Mouse (Mus musculus): Measurements from ENCODE around the gene Ms4a4d. TPM values are rescaled to one million over a fixed set of nuclear protein-coding genes. Genes with fewer than 3 reads are reported as not detected.
"Not testable (repeated sequence)": the region's sequence is repeated elsewhere in the genome, so short reads cannot be mapped to it uniquely, and the experiment has no call there.

Ms4a4d gene
- polyA plus RNA-seq, 1 experiment, result 0.08 TPM

- Histone ChIP-seq H3K36me3 (ENCODE audit: control insufficient read depth, insufficient read depth) (no peaks in the 10 kb centered on the region), H3K4me3 (no peak within 1 kb of the TSS), H3K27me3 (ENCODE audit: control insufficient read depth, insufficient read depth, insufficient read length) (no peaks in the 10 kb centered on the region), H3K79me2 (ENCODE audit: control insufficient read depth, insufficient read depth) (no peaks in the 10 kb centered on the region), H3ac (ENCODE audit: control insufficient read depth, insufficient read length) (no peak within 1 kb of the TSS), H3K4me2 (ENCODE audit: low read depth) (no peak within 1 kb of the TSS)
- TF ChIP-seq MYOD1 (IDR thresholded peaks at IDR 0.05; ENCODE audit: control insufficient read depth in 1 of 3, insufficient read length in 2 of 3, low read depth in 2 of 3), result no peak
- no peak for TF ChIP-seq TCF3 (IDR thresholded peaks at IDR 0.05; ENCODE audit: insufficient read length, low read depth)
- no peak for TF ChIP-seq SRF (IDR thresholded peaks at IDR 0.05; ENCODE audit: control insufficient read depth, insufficient read length, low read depth)
- TF ChIP-seq TCF12 (IDR thresholded peaks at IDR 0.05; ENCODE audit: insufficient read depth, poor library complexity, severe bottlenecking), result no peak
- TF ChIP-seq REST (IDR thresholded peaks at IDR 0.05; ENCODE audit: insufficient read depth, insufficient read length), result no peak
- no peak for TF ChIP-seq MAX (IDR thresholded peaks at IDR 0.05; ENCODE audit: low read depth)
- no peak for TF ChIP-seq CEBPB (IDR thresholded peaks at IDR 0.05; ENCODE audit: insufficient read depth, poor library complexity, severe bottlenecking)
- no peak for TF ChIP-seq POLR2A (IDR thresholded peaks at IDR 0.05; ENCODE audit: insufficient read length, low read depth)
Measured at GRCm38 (mm10) chr19:11516246-11516645, 20.4 kb upstream of the Ms4a4d start, which contains the start of gene Ms4a6b. Ms4a6b (plus strand) TSS chr19:11516512.

- H3K4me2 ChIP-seq (ENCODE audit: low read depth), result no peak overlapping the region
- TF ChIP-seq MYOD1 (IDR thresholded peaks at IDR 0.05; ENCODE audit: control insufficient read depth in 1 of 3, insufficient read length in 2 of 3, low read depth in 2 of 3), result no peak
- TF ChIP-seq USF1 (IDR thresholded peaks at IDR 0.05; ENCODE audit: low read depth), result no peak
- no peak for TF ChIP-seq CEBPB (IDR thresholded peaks at IDR 0.05; ENCODE audit: insufficient read depth, poor library complexity, severe bottlenecking)
- TF ChIP-seq POLR2AphosphoS2 (IDR thresholded peaks at IDR 0.05; ENCODE audit: insufficient read length, low read depth), result no peak
- TF ChIP-seq POLR2A (IDR thresholded peaks at IDR 0.05; ENCODE audit: insufficient read length, low read depth), result no peak
- TF ChIP-seq TCF12 (IDR thresholded peaks at IDR 0.05; ENCODE audit: insufficient read depth, poor library complexity, severe bottlenecking), result no peak
- no peak for TF ChIP-seq MYOG (IDR thresholded peaks at IDR 0.05; ENCODE audit: control insufficient read depth in 1 of 3, insufficient read depth in 1 of 3, insufficient read length in 2 of 3, low read depth in 2 of 3)
- TF ChIP-seq TCF3 (IDR thresholded peaks at IDR 0.05; ENCODE audit: insufficient read length, low read depth), result no peak
- no peak for TF ChIP-seq E2F4 (IDR thresholded peaks at IDR 0.05; ENCODE audit: insufficient read depth)
- TF ChIP-seq REST (IDR thresholded peaks at IDR 0.05; ENCODE audit: insufficient read depth, insufficient read length), result no peak
- no peak for TF ChIP-seq SRF (IDR thresholded peaks at IDR 0.05; ENCODE audit: control insufficient read depth, insufficient read length, low read depth)
- TF ChIP-seq MAX (IDR thresholded peaks at IDR 0.05; ENCODE audit: low read depth), result no peak
- no peaks in the 10 kb centered on the region for H3K79me2 ChIP-seq (ENCODE audit: control insufficient read depth, insufficient read depth)
- no peak overlapping the region for H3ac ChIP-seq (ENCODE audit: control insufficient read depth, insufficient read length)
- H3K4me3 ChIP-seq, result no peak overlapping the region
- no peaks in the 10 kb centered on the region for H3K27me3 ChIP-seq (ENCODE audit: control insufficient read depth, insufficient read depth, insufficient read length)
- H3K36me3 ChIP-seq (ENCODE audit: control insufficient read depth, insufficient read depth), result no peaks in the 10 kb centered on the region
Measured at GRCm38 (mm10) chr19:11516845-11517244, 19.8 kb upstream of the Ms4a4d start.

GRCm38 (mm10) chr19:11517373-11517772, 19.2 kb upstream of the Ms4a4d start:
- not testable (repeated sequence) for H3K4me3 ChIP-seq; H3K27me3 ChIP-seq (ENCODE audit: control insufficient read depth, insufficient read depth, insufficient read length); H3K4me2 ChIP-seq (ENCODE audit: low read depth); H3K79me2 ChIP-seq (ENCODE audit: control insufficient read depth, insufficient read depth); H3K36me3 ChIP-seq (ENCODE audit: control insufficient read depth, insufficient read depth); H3ac ChIP-seq (ENCODE audit: control insufficient read depth, insufficient read length)

- H3K4me3 ChIP-seq; H3K4me2 ChIP-seq (ENCODE audit: low read depth); H3K79me2 ChIP-seq (ENCODE audit: control insufficient read depth, insufficient read depth): not testable (repeated sequence)
Measured at GRCm38 (mm10) chr19:11518356-11518755, 18.2 kb upstream of the Ms4a4d start.

GRCm38 (mm10) chr19:11520146-11520545, 16.5 kb upstream of the Ms4a4d start:
- no peaks in the 10 kb centered on the region for H3K36me3 ChIP-seq (ENCODE audit: control insufficient read depth, insufficient read depth)
- no peak overlapping the region for H3K4me3 ChIP-seq
- H3K79me2 ChIP-seq (ENCODE audit: control insufficient read depth, insufficient read depth), result no peaks in the 10 kb centered on the region
- no peak overlapping the region for H3K4me2 ChIP-seq (ENCODE audit: low read depth)
- TF ChIP-seq MYOD1 (IDR thresholded peaks at IDR 0.05; ENCODE audit: control insufficient read depth in 1 of 3, insufficient read length in 2 of 3, low read depth in 2 of 3) (no peak), TCF12 (IDR thresholded peaks at IDR 0.05; ENCODE audit: insufficient read depth, poor library complexity, severe bottlenecking) (no peak), MAX (IDR thresholded peaks at IDR 0.05; ENCODE audit: low read depth) (no peak), REST (IDR thresholded peaks at IDR 0.05; ENCODE audit: insufficient read depth, insufficient read length) (no peak), E2F4 (IDR thresholded peaks at IDR 0.05; ENCODE audit: insufficient read depth) (no peak), USF1 (IDR thresholded peaks at IDR 0.05; ENCODE audit: low read depth) (no peak), POLR2AphosphoS2 (IDR thresholded peaks at IDR 0.05; ENCODE audit: insufficient read length, low read depth) (no peak), CEBPB (IDR thresholded peaks at IDR 0.05; ENCODE audit: insufficient read depth, poor library complexity, severe bottlenecking) (no peak), MYOG (IDR thresholded peaks at IDR 0.05; ENCODE audit: control insufficient read depth in 1 of 3, insufficient read depth in 1 of 3, insufficient read length in 2 of 3, low read depth in 2 of 3) (no peak), TCF3 (IDR thresholded peaks at IDR 0.05; ENCODE audit: insufficient read length, low read depth) (no peak), POLR2A (IDR thresholded peaks at IDR 0.05; ENCODE audit: insufficient read length, low read depth) (no peak), SRF (IDR thresholded peaks at IDR 0.05; ENCODE audit: control insufficient read depth, insufficient read length, low read depth) (no peak)
- H3ac ChIP-seq (ENCODE audit: control insufficient read depth, insufficient read length), result no peak overlapping the region
- no peaks in the 10 kb centered on the region for H3K27me3 ChIP-seq (ENCODE audit: control insufficient read depth, insufficient read depth, insufficient read length)

More at GRCm38 (mm10) chr19:11518356-11518755, 18.2 kb upstream of the Ms4a4d start:
- not testable (repeated sequence) for H3K27me3 ChIP-seq (ENCODE audit: control insufficient read depth, insufficient read depth, insufficient read length); H3ac ChIP-seq (ENCODE audit: control insufficient read depth, insufficient read length); H3K36me3 ChIP-seq (ENCODE audit: control insufficient read depth, insufficient read depth)

All from myocyte (in vitro differentiated cells).